Mouse (Mus musculus) CD4-positive helper T cell, adult 2 months (primary cell): ENCODE measurements around the gene Rere.

Experiments used
- DNase-seq: peaks from one replicate; pipeline ENCODE4 v3.0.0-alpha.2; 2012; ENCODE audit warnings: low read depth, missing footprints, low spot score

Rere gene

DNA sequence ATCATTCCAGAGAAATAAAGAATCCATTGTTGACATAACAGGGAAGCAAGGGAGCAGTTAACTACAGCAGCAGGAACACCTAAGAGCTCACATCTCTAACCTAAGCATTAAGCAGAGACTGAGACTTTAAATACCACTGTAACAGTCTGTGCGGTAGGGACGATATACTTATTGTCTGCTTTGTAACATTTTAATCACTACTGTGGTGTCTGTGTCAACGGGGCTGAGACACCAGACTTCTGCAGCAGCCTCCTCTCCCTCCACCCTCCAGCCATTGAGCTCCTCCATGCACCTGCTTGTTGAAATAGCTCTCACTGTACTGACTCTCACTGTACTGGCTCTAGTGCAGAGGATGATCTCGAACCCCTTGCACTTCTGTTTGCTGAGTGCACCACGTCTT lies 98.8 kb downstream of the Rere start:
- DNase-seq = no peak

DNA sequence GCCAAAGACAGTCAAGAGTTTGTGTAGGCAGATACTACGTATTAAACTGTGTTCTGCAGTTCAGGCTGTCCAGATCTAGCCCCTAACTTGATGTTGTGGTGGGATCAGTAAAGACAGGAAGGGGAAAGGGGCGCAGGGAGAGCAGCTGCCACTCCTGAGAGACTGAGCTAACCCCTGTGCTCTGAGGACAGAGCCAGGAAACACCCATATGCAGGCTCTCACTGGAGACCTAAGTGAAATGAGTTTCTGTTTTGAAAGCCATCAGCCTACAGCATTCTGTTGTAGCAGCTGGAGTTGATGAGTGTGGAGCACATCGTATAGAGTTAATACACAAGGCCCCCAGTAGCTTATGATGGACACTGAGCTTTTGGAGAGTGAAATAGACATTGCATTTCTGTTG lies 101.1 kb downstream of the Rere start:
- no peak for DNase-seq

DNA sequence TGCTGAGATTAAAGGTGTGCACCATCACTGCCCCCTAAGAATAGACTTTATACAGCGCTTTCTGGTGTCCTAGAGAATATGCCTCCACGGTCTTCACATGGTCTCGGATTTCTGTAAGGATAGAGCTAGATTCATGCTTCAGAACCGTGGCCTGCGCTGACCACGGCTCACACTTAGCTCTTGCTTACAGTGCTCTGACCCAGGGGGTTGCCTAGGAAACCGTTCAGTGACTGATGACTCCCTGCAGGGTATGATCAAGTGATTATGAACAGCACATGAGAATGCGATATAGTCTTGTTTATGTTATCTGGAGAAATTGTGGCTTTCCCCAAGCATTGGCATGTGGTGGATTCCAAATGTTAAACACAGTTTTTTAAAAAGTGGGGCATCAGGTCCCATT lies 103.0 kb downstream of the Rere start:
- no peak for DNase-seq

GRCm38 (mm10) chr4:150384899-150385298 lies 103.5 kb downstream of the Rere start:
- DNase-seq = no peak

GRCm38 (mm10) chr4:150388518-150388917 lies 107.1 kb downstream of the Rere start:
- DNase-seq = no peak

- DNase-seq = no peak
Measured at GRCm38 (mm10) chr4:150393607-150394006, 112.2 kb downstream of the Rere start.

GRCm38 (mm10) chr4:150394091-150394490 lies 112.6 kb downstream of the Rere start:
- DNase-seq = no peak

GRCm38 (mm10) chr4:150396339-150396738 lies 114.9 kb downstream of the Rere start:
- DNase-seq = no peak

GRCm38 (mm10) chr4:150396826-150397620 lies 115.6 kb downstream of the Rere start:
- DNase-seq = peak; percentile 16

- peak; percentile 20 for DNase-seq
Measured at GRCm38 (mm10) chr4:150399032-150399431, 117.6 kb downstream of the Rere start.

GRCm38 (mm10) chr4:150401830-150402607 lies 120.6 kb downstream of the Rere start:
- peak; percentile 18 for DNase-seq

GRCm38 (mm10) chr4:150402608-150402985 lies 121.2 kb downstream of the Rere start:
- no peak for DNase-seq

- DNase-seq = no peak
Measured at GRCm38 (mm10) chr4:150403941-150404340, 122.5 kb downstream of the Rere start.

DNA sequence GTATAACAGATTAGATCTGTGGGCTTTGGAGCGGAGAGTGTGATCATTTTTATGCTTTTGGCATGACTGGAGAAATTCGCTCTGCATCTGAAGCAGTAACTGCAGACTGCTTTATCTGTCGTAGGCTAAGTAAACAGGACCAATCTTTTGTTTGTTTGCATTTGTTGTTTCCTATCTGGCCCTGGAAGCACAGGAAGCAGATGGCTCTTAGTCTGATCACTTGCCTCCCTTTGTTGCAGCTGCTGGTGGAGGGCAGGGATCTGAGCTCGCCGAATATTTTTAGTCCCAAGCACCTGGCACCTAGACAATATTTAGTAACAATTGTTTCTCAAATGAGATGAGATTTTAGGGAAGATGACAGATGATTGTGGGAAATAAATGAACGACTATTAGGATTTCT lies 123.1 kb downstream of the Rere start:
- DNase-seq = no peak

DNA sequence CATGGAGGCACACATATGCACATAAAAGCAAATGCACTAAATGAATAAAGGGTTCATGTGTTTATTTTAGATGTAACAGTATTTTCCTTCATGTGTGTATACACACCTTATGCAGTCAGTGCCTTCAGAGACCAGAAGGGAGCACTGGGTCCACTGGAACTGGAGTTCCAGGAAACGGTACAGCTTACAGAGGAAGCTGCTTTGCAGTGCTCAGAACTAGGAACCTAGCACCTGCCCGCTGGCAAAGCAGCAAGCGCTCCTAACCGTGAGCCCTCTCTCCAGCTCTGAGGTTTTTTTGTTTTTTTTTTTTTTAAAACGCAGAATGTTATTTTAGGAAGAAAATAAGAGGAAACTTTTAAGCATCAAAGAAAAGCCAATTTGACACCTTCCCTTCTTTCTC lies 124.3 kb downstream of the Rere start:
- no peak for DNase-seq

DNA sequence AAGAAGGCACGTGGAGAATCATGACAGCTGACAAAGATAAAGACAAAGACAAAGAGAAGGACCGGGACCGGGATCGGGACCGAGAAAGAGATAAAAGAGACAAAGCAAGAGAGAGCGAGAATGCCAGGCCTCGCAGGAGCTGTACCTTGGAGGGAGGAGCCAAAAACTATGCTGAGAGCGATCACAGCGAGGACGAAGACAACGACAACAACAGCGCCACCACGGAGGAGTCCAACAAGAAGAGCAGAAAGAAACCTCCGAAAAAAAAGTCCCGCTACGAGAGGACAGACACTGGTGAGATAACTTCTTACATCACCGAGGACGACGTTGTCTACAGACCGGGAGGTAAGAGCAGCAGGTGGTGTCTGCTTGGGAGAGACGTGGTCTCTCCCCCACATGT lies 124.9 kb downstream of the Rere start:
- DNase-seq = peak; percentile 14

DNA sequence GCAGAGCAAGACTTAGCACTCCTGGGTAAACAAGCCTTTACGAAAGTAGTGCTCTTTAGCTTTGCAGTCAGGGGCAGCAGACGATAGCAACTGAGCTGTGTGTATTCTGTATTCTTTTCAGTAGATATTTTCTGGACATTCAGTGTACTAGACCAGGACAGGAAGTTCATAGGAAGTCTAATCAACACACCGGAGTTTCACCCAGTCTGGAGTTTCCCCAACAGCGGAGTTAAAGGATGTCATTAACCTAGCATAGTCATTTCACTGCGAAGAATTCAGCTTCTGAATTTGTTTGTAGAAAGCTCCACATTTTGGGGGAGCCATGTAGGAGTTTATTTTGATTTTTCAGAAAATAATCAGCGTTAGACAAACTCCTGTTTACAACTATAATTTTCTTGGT lies 125.4 kb downstream of the Rere start:
- DNase-seq = no peak

DNA sequence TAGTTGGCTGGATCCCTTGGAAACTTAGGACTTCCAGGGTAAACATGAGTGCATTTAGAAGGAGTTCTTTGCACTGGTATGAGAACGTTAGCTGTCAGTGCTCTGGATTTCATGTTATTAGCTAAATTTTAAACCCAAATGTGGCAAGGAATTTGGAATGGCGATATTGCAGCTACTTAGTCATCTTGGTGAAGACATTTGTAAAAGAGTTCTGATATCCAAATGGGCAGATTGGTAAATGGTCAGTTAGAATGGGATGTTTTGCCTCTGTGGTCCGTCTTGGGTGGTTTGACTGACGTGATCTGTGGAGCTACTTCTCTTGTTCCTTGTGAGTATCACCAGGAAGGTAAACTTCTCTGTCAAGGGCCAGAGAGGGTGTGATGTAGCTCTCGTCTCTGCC lies 132.8 kb downstream of the Rere start:
- DNase-seq = no peak

DNA sequence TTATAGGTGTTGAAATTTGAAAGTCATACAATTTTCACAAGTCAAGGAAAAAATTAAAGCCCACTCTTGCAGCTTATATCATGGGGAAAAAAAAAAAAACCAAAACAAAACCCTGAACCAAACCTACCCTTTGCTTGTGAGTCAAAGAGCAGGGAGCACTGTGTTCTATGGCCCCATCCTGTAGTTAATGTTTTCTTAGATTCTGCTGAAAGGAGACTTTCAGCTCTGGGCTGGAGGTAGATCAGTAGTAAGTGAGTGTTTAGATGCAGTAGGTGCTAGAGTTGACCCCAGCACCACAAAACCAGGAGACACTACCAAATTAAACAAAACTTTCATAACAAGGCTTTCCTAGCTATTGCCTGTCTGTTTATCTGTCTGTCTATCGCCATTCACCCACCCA lies 133.3 kb downstream of the Rere start:
- no peak for DNase-seq

DNA sequence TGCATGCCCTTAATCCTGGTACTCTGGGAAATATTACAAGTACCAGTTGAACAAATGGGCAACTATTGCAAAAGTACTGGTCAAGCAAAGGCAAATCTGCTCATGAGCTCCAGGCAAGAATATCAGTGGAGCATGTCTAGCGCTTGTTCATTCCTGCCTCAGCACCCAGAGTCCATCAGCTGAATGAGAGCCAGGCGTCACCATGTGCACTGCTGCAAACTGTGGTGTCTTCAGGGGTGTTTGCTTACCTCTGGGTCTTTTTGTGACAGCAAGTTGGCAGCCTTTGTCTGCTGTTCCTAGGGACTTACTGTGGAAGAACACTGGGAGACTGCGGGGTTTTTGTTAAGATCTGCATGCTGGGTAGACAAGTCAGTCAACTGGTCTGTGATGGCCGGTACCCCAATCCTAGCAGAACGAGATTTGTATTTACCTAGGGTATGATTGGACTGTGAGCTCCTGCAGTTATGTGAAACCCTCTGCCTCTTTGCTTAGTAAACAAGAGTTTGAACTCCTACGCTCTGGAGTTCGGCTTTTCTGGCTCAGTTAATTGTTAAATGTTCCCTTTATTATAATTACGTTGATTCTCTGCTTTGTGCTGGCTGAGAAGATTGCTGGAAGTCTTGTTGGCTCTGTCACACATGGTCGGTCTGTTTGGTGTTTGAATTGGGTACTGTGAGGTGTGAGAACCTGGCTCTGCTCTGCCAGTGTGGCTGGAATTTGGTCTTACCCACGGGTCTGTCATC lies 134.0 kb downstream of the Rere start:
- DNase-seq = no peak

DNA sequence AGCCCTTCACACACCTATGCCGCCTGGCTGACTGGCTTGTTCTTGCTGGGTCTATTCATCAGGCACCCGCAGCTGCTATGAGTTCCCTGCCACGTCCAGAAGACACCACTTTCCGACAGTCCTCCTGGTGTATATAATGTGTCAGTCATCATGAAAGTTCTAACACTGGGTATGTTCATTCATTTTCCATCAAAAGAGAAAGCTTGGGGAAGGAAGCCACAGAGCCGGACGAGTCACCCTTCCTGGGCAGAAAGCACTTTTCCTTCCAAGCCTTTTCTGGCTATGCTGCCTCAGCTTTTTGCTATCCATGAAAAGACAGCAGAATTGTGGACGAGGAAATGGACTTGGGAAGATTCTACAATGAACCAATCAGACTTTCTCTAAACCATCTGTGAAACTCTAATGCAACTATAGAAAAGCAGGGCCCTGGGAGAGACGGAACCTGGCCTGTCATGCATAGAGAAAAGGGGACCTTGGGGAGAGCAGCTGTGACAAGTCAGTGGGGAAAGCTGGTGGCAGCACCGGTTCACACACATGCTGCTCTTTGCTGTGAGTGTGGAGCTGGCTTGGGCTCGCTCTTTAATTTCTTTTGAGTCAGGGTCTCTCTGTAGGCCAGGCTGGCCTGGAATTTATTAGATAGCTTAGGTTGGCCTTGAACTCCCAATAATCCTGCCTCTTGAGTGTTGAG lies 139.3 kb downstream of the Rere start:
- DNase-seq = no peak
